Mouse (Mus musculus): ENCODE measurements around the gene Artn. TPM values are rescaled to one million over a fixed set of nuclear protein-coding genes. Genes with fewer than 3 reads are reported as not detected.

Artn gene
- polyA plus RNA-seq, 1 experiment from 2014 or later: 3.8 TPM

DNA sequence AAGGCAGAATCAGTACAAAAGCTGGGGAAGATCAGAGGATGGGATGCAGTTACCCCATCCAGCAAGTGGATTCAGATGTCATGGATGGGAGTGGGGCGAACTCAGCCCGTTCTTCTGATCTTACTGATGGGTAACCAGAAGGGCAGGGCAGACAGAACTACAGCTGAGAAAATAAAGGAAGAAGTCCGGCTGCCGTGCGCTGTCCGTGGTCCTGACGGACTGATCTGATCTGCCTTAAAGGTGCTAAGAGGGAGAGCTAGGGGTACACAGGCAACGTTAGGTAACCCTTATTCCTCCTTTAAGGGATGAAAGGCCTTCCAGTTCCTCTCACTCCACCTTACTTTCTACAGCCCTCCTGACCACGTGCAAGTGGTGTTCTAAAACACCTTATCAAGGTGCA is 36.2 kb downstream of the Artn start:
- no peaks in the 10 kb centered on the region for H3K9me3 ChIP-seq (ENCODE audit: control insufficient read depth, low read length)
- peaks cover 2% of the 10 kb centered on the region for H3K36me3 ChIP-seq (ENCODE audit: control insufficient read depth, insufficient read depth, low read length)
- ATAC-seq (ENCODE audit: low FRiP score, low TSS enrichment) (no peak), DNase-seq (ENCODE audit: low spot score) (peak; percentile 62)
- no peak overlapping the region for H3K9ac ChIP-seq (ENCODE audit: low read length)
- TF ChIP-seq EP300 (optimal IDR thresholded peaks at IDR 0.05) (no peak), CTCF (IDR thresholded peaks at IDR 0.05; ENCODE audit: low read depth) (no peak)
- H3K27ac ChIP-seq (replicated peaks): no peak overlapping the region
- 14% methylated on average over 9 of the region's 9 CpGs for WGBS
- H3K4me3 ChIP-seq (ENCODE audit: low read depth, low read length): no peak overlapping the region
- no peaks in the 10 kb centered on the region for H3K27me3 ChIP-seq (ENCODE audit: control insufficient read depth, insufficient read depth, low read length)
- no peak overlapping the region for H3K4me2 ChIP-seq (replicated peaks; ENCODE audit: low read depth)
- H3K4me1 ChIP-seq (replicated peaks; ENCODE audit: control insufficient read depth, insufficient read depth): peaks cover 2% of the 10 kb centered on the region; the same call in 1 of the 2 replicates

- TF ChIP-seq CTCF (IDR thresholded peaks at IDR 0.05; ENCODE audit: low read depth) (no peak), EP300 (optimal IDR thresholded peaks at IDR 0.05) (no peak)
- H3K9me3 ChIP-seq (ENCODE audit: control insufficient read depth, low read length): no peaks in the 10 kb centered on the region
- DNase-seq (ENCODE audit: low spot score) (peak; percentile 85), ATAC-seq (ENCODE audit: low FRiP score, low TSS enrichment) (peak; percentile 87)
- peak within 1 kb of the TSS; percentile 96 for H3K4me2 ChIP-seq (replicated peaks; ENCODE audit: low read depth)
- no peaks in the 10 kb centered on the region for H3K27me3 ChIP-seq (ENCODE audit: control insufficient read depth, insufficient read depth, low read length)
- 1% methylated on average over 21 of the region's 21 CpGs for WGBS
- H3K4me1 ChIP-seq (replicated peaks; ENCODE audit: control insufficient read depth, insufficient read depth): peaks cover 2% of the 10 kb centered on the region; the same call in 1 of the 2 replicates
- no peak within 1 kb of the TSS for H3K27ac ChIP-seq (replicated peaks)
- peak within 1 kb of the TSS; percentile 69 for H3K4me3 ChIP-seq (ENCODE audit: low read depth, low read length)
- peak within 1 kb of the TSS; percentile 65 for H3K9ac ChIP-seq (ENCODE audit: low read length)
- peaks cover 2% of the 10 kb centered on the region; the same call in 1 of the 2 replicates for H3K36me3 ChIP-seq (ENCODE audit: control insufficient read depth, insufficient read depth, low read length)
Observed at GRCm38 (mm10) chr4:117891738-117892161, 37.8 kb downstream of the Artn start, which contains the start of gene Dph2. TSS of gene Dph2 (minus strand) at chr4:117892032.

DNA sequence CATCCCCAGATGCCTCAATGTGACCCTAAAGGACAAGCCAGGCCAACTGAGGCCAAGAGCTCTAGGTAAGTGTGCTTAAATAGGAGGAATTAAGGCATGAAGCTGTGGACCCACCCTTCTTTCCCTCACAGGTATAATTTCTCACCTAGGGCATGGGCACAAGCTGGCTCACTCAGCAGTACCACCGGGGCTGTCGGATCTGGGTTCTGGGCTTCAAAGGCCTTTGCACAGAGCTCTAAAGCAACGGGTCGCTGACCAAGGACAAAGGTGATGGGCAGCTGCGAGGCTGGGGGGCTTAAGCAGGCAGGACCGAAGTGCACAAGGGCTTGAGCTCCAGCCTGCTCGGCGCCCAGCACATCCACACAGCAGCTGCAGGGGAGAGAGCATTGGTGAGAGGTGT is 38.8 kb downstream of the Artn start:
- Histone ChIP-seq H3K4me2 (replicated peaks; ENCODE audit: low read depth) (peak overlapping the region; percentile 96; the same call in 1 of the 2 replicates), H3K27me3 (ENCODE audit: control insufficient read depth, insufficient read depth, low read length) (no peaks in the 10 kb centered on the region), H3K36me3 (ENCODE audit: control insufficient read depth, insufficient read depth, low read length) (peaks cover 2% of the 10 kb centered on the region; the same call in 1 of the 2 replicates), H3K9me3 (ENCODE audit: control insufficient read depth, low read length) (no peaks in the 10 kb centered on the region), H3K9ac (ENCODE audit: low read length) (no peak overlapping the region), H3K27ac (replicated peaks) (no peak overlapping the region), H3K4me1 (replicated peaks; ENCODE audit: control insufficient read depth, insufficient read depth) (peaks cover 2% of the 10 kb centered on the region; the same call in 1 of the 2 replicates), H3K4me3 (ENCODE audit: low read depth, low read length) (no peak overlapping the region)
- DNase-seq (ENCODE audit: low spot score) (no peak), ATAC-seq (ENCODE audit: low FRiP score, low TSS enrichment) (no peak)
- no peak for TF ChIP-seq EP300 (optimal IDR thresholded peaks at IDR 0.05)
- TF ChIP-seq CTCF (IDR thresholded peaks at IDR 0.05; ENCODE audit: low read depth): no peak
- WGBS: 89% methylated on average over 8 of the region's 8 CpGs

- DNase-seq (ENCODE audit: low spot score) (no peak), ATAC-seq (ENCODE audit: low FRiP score, low TSS enrichment) (no peak)
- Histone ChIP-seq H3K36me3 (ENCODE audit: control insufficient read depth, insufficient read depth, low read length) (peaks cover 3% of the 10 kb centered on the region; the same call in 1 of the 2 replicates), H3K4me1 (replicated peaks; ENCODE audit: control insufficient read depth, insufficient read depth) (peaks cover 2% of the 10 kb centered on the region; the same call in 1 of the 2 replicates), H3K27ac (replicated peaks) (no peak overlapping the region), H3K9ac (ENCODE audit: low read length) (no peak overlapping the region), H3K4me2 (replicated peaks; ENCODE audit: low read depth) (no peak overlapping the region), H3K27me3 (ENCODE audit: control insufficient read depth, insufficient read depth, low read length) (no peaks in the 10 kb centered on the region), H3K9me3 (ENCODE audit: control insufficient read depth, low read length) (no peaks in the 10 kb centered on the region), H3K4me3 (ENCODE audit: low read depth, low read length) (no peak overlapping the region)
- WGBS: 92% methylated on average over 14 of the region's 14 CpGs
- TF ChIP-seq CTCF (IDR thresholded peaks at IDR 0.05; ENCODE audit: low read depth) (no peak), EP300 (optimal IDR thresholded peaks at IDR 0.05) (no peak)
Observed at GRCm38 (mm10) chr4:117890031-117890430, 39.5 kb downstream of the Artn start.

DNA sequence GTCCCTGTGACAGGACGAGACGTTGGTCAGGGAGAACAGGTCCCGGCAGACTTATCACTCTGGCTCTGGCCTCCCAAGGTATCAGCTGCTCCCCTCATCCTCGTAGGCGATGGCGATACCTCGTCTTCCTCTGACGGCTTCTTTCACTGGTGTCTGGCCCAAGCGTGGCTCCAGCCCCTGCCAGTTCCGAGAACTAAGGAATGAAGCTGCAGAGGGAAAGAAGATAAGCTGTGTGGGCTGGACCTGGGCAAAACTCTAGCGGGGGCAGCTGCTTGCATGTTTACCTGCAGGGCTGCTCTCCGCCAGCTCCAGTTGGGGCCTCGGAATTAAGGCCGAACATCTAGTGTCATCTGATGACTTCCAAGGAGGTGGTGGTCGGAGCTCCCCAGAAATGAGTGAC is 40.1 kb downstream of the Artn start:
- H3K4me1 ChIP-seq (replicated peaks; ENCODE audit: control insufficient read depth, insufficient read depth): peaks cover 2% of the 10 kb centered on the region; the same call in 1 of the 2 replicates
- WGBS: 92% methylated on average over 15 of the region's 15 CpGs
- no peak overlapping the region for H3K4me3 ChIP-seq (ENCODE audit: low read depth, low read length)
- H3K9ac ChIP-seq (ENCODE audit: low read length): no peak overlapping the region
- ATAC-seq (ENCODE audit: low FRiP score, low TSS enrichment) (no peak), DNase-seq (ENCODE audit: low spot score) (no peak)
- H3K36me3 ChIP-seq (ENCODE audit: control insufficient read depth, insufficient read depth, low read length): 0 out of 2 replicates have a peak, but pooled peaks cover 6% of the 10 kb centered on the region
- no peak overlapping the region for H3K4me2 ChIP-seq (replicated peaks; ENCODE audit: low read depth)
- no peak for TF ChIP-seq CTCF (IDR thresholded peaks at IDR 0.05; ENCODE audit: low read depth)
- no peak for TF ChIP-seq EP300 (optimal IDR thresholded peaks at IDR 0.05)
- H3K27me3 ChIP-seq (ENCODE audit: control insufficient read depth, insufficient read depth, low read length): no peaks in the 10 kb centered on the region
- no peak overlapping the region for H3K27ac ChIP-seq (replicated peaks)
- H3K9me3 ChIP-seq (ENCODE audit: control insufficient read depth, low read length): no peaks in the 10 kb centered on the region

- 68% methylated on average over 2 of the region's 2 CpGs for WGBS
- DNase-seq (ENCODE audit: low spot score): no peak
- H3K4me2 ChIP-seq (replicated peaks; ENCODE audit: low read depth): no peak overlapping the region
Observed at GRCm38 (mm10) chr4:117887920-117888319, 41.6 kb downstream of the Artn start.

More at GRCm38 (mm10) chr4:117887920-117888319, 41.6 kb downstream of the Artn start:
- Histone ChIP-seq H3K27me3 (ENCODE audit: control insufficient read depth, insufficient read depth, low read length) (no peaks in the 10 kb centered on the region), H3K4me3 (ENCODE audit: low read depth, low read length) (no peak overlapping the region), H3K9ac (ENCODE audit: low read length) (no peak overlapping the region; the same call in 1 of the 2 replicates), H3K9me3 (ENCODE audit: control insufficient read depth, low read length) (no peaks in the 10 kb centered on the region), H3K4me1 (replicated peaks; ENCODE audit: control insufficient read depth, insufficient read depth) (peaks cover 11% of the 10 kb centered on the region; the same call in 1 of the 2 replicates), H3K36me3 (ENCODE audit: control insufficient read depth, insufficient read depth, low read length) (0 out of 2 replicates have a peak, but pooled peaks cover 6% of the 10 kb centered on the region), H3K27ac (replicated peaks) (no peak overlapping the region)
- TF ChIP-seq EP300 (optimal IDR thresholded peaks at IDR 0.05): no peak
- no peak for TF ChIP-seq CTCF (IDR thresholded peaks at IDR 0.05; ENCODE audit: low read depth)
- no peak for ATAC-seq (ENCODE audit: low FRiP score, low TSS enrichment)
